Mouse (Mus musculus): Measurements from ENCODE around the gene Vrk2.

DNA sequence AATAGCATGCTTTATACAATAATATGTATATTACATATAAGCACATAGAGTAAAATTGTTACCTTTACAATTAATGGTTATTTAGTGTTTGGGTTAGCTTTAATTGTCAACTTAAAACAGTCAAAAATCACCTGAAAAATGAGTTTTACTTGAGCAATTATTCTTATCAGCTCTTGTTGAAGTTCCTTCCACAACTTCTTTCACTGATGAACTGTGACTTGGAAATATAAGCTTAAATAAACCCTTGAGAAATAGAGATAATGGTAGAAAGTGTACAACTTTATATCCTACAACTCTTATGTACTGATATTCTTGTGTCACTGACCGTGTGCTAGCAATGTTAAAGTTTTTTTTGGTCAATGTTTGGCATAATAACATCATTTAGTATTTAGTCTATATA lies 42.4 kb upstream of the Vrk2 start:
- TF ChIP-seq POLR2A (IDR thresholded peaks at IDR 0.05; ENCODE audit: low read depth, low read length) (no peak), CTCF (IDR thresholded peaks at IDR 0.05; ENCODE audit: extremely low read depth, insufficient read depth, insufficient read length, insufficient replicate concordance) (no peak)

Measured in spleen, adult 2 months (tissue).